Mouse (Mus musculus): ENCODE results near the gene Use1. TPM values are rescaled to one million over a fixed set of nuclear protein-coding genes. Genes with fewer than 3 reads are reported as not detected.

The Use1 gene
- polyA plus RNA-seq, 1 experiment from 2014 or later, result 109 TPM

GRCm38 (mm10) chr8:71395071-71395470 is 28.4 kb downstream of the Use1 start:
- Histone ChIP-seq H3K4me3 (no peak overlapping the region), H3K27ac (0 out of 2 replicates have a peak overlapping the region, but pooled peaks have one; percentile 23), H3K9me3 (no peaks in the 10 kb centered on the region), H3K4me1 (replicated peaks) (peaks cover 12% of the 10 kb centered on the region), H3K27me3 (no peaks in the 10 kb centered on the region), H3K4me2 (no peak overlapping the region), H3K36me3 (peaks cover 17% of the 10 kb centered on the region), H3K9ac (no peak overlapping the region)
- no peak for ATAC-seq (ENCODE audit: low FRiP score)
- 80% methylated on average over 10 of the region's 10 CpGs for WGBS

GRCm38 (mm10) chr8:71395629-71396028 is 29.0 kb downstream of the Use1 start, which contains the start of gene Ushbp1:
Gene Ushbp1 (minus strand): TSS chr8:71395802.
- peak within 1 kb of the TSS; percentile 76 for H3K27ac ChIP-seq
- no peak for ATAC-seq (ENCODE audit: low FRiP score)
- no peaks in the 10 kb centered on the region for H3K27me3 ChIP-seq
- H3K4me2 ChIP-seq, result peak within 1 kb of the TSS; percentile 79
- H3K9me3 ChIP-seq, result no peaks in the 10 kb centered on the region
- H3K9ac ChIP-seq, result peak within 1 kb of the TSS; percentile 84; the same call in 1 of the 2 replicates
- peak within 1 kb of the TSS; percentile 74 for H3K4me3 ChIP-seq
- 83% methylated on average over 9 of the region's 9 CpGs for WGBS
- peaks cover 20% of the 10 kb centered on the region for H3K36me3 ChIP-seq
- peaks cover 12% of the 10 kb centered on the region for H3K4me1 ChIP-seq (replicated peaks)

DNA sequence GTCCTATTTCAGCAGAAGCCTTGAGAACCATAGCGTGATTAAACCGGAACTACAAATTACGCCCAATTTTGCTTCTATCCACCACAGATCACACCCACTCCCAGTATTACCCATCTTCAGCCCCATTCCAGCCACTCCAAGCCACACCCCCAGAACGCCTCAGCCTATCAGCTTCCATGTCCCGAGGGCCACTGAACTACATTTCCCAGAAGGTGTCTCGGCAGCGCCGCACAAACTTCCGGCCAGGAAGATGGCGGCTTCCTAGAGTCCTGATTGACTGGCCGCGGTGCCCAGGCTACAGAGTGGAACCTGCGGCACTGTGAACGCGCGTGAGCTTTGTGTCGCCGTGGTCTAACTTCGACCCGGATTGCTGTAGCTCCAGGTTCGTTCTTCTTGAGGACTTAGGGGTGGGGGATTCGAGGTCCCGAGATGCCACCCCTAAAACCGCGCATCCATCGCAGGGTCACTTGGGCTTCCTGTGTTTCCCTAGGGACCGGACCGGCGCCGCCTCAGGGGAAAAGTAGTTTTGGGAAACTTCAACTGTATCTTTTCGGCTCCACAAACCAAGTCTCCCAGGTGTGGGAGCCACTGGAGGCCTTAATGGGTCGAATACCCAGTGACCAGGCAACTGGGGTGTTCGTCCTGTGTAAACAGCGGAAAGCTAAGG is 30.1 kb downstream of the Use1 start, which contains the start of gene Babam1:
Babam1 (plus strand) TSS at position 223 of the 667 bp plus-strand sequence.
- H3K27me3 ChIP-seq, result no peaks in the 10 kb centered on the region
- ATAC-seq (ENCODE audit: low FRiP score), result peak; percentile 97
- H3K9me3 ChIP-seq, result no peaks in the 10 kb centered on the region
- peaks cover 12% of the 10 kb centered on the region for H3K4me1 ChIP-seq (replicated peaks)
- peak within 1 kb of the TSS; percentile 74 for H3K4me3 ChIP-seq
- peak within 1 kb of the TSS; percentile 84 for H3K9ac ChIP-seq
- 1% methylated on average over 34 of the region's 34 CpGs for WGBS
- H3K4me2 ChIP-seq, result peak within 1 kb of the TSS; percentile 79
- peaks cover 25% of the 10 kb centered on the region for H3K36me3 ChIP-seq
- peak within 1 kb of the TSS; percentile 76 for H3K27ac ChIP-seq

DNA sequence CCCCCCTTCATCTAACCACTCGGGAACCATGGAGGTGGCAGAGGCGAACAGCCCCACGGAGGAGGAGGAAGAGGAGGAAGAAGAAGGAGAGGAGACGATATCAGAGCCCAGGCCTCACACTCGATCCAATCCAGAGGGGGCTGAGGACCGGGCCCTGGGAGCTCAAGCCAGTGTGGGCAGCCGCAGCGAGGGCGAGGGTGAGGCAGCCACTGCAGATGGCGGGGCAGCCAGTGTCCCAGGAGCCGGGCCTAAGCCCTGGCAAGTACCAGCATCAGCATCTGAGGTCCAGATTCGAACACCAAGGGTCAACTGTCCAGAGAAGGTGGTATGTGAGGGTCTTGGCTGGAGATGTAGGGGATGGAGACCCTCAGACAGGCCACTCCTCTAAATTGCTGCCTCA is 31.1 kb downstream of the Use1 start:
- peak overlapping the region; percentile 74 for H3K4me3 ChIP-seq
- H3K4me2 ChIP-seq, result peak overlapping the region; percentile 79
- H3K36me3 ChIP-seq, result peaks cover 25% of the 10 kb centered on the region
- WGBS, result 84% methylated on average over 12 of the region's 12 CpGs
- H3K4me1 ChIP-seq (replicated peaks), result peaks cover 12% of the 10 kb centered on the region
- no peaks in the 10 kb centered on the region for H3K9me3 ChIP-seq
- H3K27me3 ChIP-seq, result no peaks in the 10 kb centered on the region
- H3K27ac ChIP-seq, result no peak overlapping the region
- peak overlapping the region; percentile 84; the same call in 1 of the 2 replicates for H3K9ac ChIP-seq
- no peak for ATAC-seq (ENCODE audit: low FRiP score)

DNA sequence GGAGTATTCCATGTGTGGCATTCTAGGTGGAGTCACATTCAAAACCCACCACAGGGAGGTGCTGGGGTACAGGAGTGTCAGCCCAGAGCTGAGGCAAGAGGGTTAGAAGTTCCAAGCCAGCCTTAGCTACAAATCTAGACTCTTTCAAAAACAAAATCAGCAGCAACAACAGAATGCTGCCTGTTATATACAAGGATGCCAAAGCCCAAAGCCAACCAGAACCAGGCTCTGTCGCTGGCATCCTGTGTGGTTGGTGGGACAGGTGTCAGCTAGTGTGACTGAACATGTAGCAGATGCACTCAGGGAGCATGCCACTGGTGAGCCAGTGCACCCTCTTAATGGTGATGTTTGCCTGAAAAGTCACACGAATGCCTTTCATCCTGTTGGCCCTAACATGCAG is 34.2 kb downstream of the Use1 start:
- Histone ChIP-seq H3K4me3 (no peak overlapping the region), H3K27me3 (no peaks in the 10 kb centered on the region), H3K36me3 (peaks cover 35% of the 10 kb centered on the region), H3K4me1 (replicated peaks) (peaks cover 18% of the 10 kb centered on the region), H3K9me3 (no peaks in the 10 kb centered on the region), H3K27ac (no peak overlapping the region), H3K9ac (no peak overlapping the region), H3K4me2 (no peak overlapping the region)
- ATAC-seq (ENCODE audit: low FRiP score), result no peak
- WGBS, result 90% methylated on average over 2 of the region's 2 CpGs

GRCm38 (mm10) chr8:71401454-71401853 is 34.8 kb downstream of the Use1 start:
- no peaks in the 10 kb centered on the region for H3K27me3 ChIP-seq
- peaks cover 35% of the 10 kb centered on the region for H3K36me3 ChIP-seq
- H3K4me2 ChIP-seq, result no peak overlapping the region
- no peak overlapping the region for H3K9ac ChIP-seq
- H3K27ac ChIP-seq, result no peak overlapping the region
- H3K4me1 ChIP-seq (replicated peaks), result peaks cover 21% of the 10 kb centered on the region
- no peaks in the 10 kb centered on the region for H3K9me3 ChIP-seq
- no peak overlapping the region for H3K4me3 ChIP-seq
- no peak for ATAC-seq (ENCODE audit: low FRiP score)

- Histone ChIP-seq H3K36me3 (peaks cover 35% of the 10 kb centered on the region), H3K9ac (no peak overlapping the region), H3K27ac (no peak overlapping the region), H3K4me3 (no peak overlapping the region), H3K4me1 (replicated peaks) (peaks cover 25% of the 10 kb centered on the region), H3K4me2 (no peak overlapping the region), H3K9me3 (no peaks in the 10 kb centered on the region), H3K27me3 (no peaks in the 10 kb centered on the region)
- WGBS, result 82% methylated on average over 9 of the region's 9 CpGs
- ATAC-seq (ENCODE audit: low FRiP score), result no peak
These were observed 35.9 kb downstream of the Use1 start for GRCm38 (mm10) chr8:71402446-71402964.

- no peak overlapping the region for H3K4me2 ChIP-seq
- ATAC-seq (ENCODE audit: low FRiP score), result no peak
- no peaks in the 10 kb centered on the region for H3K27me3 ChIP-seq
- no peak overlapping the region for H3K27ac ChIP-seq
- no peak overlapping the region for H3K4me3 ChIP-seq
- peaks cover 33% of the 10 kb centered on the region for H3K36me3 ChIP-seq
- peaks cover 21% of the 10 kb centered on the region for H3K4me1 ChIP-seq (replicated peaks)
- no peak overlapping the region for H3K9ac ChIP-seq
- H3K9me3 ChIP-seq, result no peaks in the 10 kb centered on the region
- 87% methylated on average over 6 of the region's 6 CpGs for WGBS
These were observed 36.6 kb downstream of the Use1 start for GRCm38 (mm10) chr8:71403107-71403885.

- Histone ChIP-seq H3K27me3 (no peaks in the 10 kb centered on the region), H3K9me3 (no peaks in the 10 kb centered on the region), H3K27ac (no peak overlapping the region), H3K4me2 (no peak overlapping the region), H3K36me3 (peaks cover 26% of the 10 kb centered on the region), H3K4me1 (replicated peaks) (peaks cover 21% of the 10 kb centered on the region), H3K9ac (no peak overlapping the region), H3K4me3 (no peak overlapping the region)
- 88% methylated on average over 8 of the region's 8 CpGs for WGBS
- ATAC-seq (ENCODE audit: low FRiP score), result no peak
These were observed 37.4 kb downstream of the Use1 start for GRCm38 (mm10) chr8:71404011-71404410.

GRCm38 (mm10) chr8:71404951-71405351 is 38.3 kb downstream of the Use1 start:
- H3K27ac ChIP-seq, result no peak overlapping the region
- peak overlapping the region; percentile 47; the same call in 1 of the 2 replicates for H3K4me3 ChIP-seq
- H3K4me2 ChIP-seq, result no peak overlapping the region
- H3K36me3 ChIP-seq, result peaks cover 18% of the 10 kb centered on the region
- H3K27me3 ChIP-seq, result no peaks in the 10 kb centered on the region
- no peak overlapping the region for H3K9ac ChIP-seq
- WGBS, result 82% methylated on average over 9 of the region's 9 CpGs
- ATAC-seq (ENCODE audit: low FRiP score), result no peak
- peaks cover 21% of the 10 kb centered on the region for H3K4me1 ChIP-seq (replicated peaks)
- no peaks in the 10 kb centered on the region for H3K9me3 ChIP-seq

DNA sequence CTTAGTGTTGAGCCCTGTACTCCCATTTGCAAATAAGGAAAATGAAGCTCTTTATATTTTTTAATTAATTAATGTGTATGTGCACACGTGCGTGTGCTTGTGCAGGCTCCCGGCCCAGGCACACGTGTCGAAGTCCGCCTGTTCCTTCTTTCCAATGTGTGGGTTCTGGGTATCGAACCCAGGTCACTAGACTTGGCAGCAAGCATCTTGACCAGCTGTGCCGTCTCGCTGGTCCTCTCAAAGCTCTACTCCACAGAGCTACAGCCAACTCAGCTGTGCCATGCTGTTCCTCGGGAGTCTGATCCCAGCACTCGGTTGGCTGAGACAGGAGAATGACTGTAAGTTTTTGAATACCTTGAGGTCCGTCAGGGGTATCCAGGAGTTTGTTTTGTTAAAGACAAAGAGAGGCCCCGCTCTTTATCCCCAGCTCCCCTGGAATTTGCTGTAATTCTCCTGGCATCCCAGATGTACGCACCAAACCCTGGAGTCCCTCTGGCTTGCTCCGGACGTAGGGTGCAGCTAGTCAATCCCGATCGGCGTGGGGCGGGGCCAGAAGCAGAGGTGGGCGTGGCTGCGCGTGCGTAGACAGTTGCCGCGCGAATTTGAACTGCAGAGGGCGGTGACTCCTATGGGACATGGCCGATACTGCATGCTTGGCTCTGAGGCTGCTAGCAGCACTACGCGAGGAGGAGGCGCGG is 38.9 kb downstream of the Use1 start, which contains the start of gene Ankle1:
Ankle1 (plus strand) TSS at position 610 of the 698 bp plus-strand sequence.
- Histone ChIP-seq H3K36me3 (peaks cover 15% of the 10 kb centered on the region), H3K27me3 (no peaks in the 10 kb centered on the region), H3K27ac (no peak within 1 kb of the TSS; the same call in 1 of the 2 replicates), H3K4me2 (peak within 1 kb of the TSS; percentile 91), H3K4me1 (replicated peaks) (peaks cover 21% of the 10 kb centered on the region), H3K9me3 (no peaks in the 10 kb centered on the region), H3K9ac (peak within 1 kb of the TSS; percentile 61), H3K4me3 (peak within 1 kb of the TSS; percentile 47)
- peak; percentile 86 for ATAC-seq (ENCODE audit: low FRiP score)
- WGBS, result 17% methylated on average over 33 of the region's 33 CpGs

Data from hindbrain, embryonic 13.5 days (tissue).